Mouse (Mus musculus): Measurements from ENCODE around the gene Mtss1l.

- TF ChIP-seq CTCF (IDR thresholded peaks at IDR 0.05; ENCODE audit: extremely low read depth, insufficient read depth, low read length) (no peak), POLR2A (IDR thresholded peaks at IDR 0.05; ENCODE audit: extremely low read depth, insufficient read depth, low read length) (no peak)
Measured at GRCm38 (mm10) chr8:110750269-110750668, 29.0 kb downstream of the Mtss1l start.
